Mouse (Mus musculus): ENCODE measurements around the gene Dhrs3.

Gene Dhrs3

DNA sequence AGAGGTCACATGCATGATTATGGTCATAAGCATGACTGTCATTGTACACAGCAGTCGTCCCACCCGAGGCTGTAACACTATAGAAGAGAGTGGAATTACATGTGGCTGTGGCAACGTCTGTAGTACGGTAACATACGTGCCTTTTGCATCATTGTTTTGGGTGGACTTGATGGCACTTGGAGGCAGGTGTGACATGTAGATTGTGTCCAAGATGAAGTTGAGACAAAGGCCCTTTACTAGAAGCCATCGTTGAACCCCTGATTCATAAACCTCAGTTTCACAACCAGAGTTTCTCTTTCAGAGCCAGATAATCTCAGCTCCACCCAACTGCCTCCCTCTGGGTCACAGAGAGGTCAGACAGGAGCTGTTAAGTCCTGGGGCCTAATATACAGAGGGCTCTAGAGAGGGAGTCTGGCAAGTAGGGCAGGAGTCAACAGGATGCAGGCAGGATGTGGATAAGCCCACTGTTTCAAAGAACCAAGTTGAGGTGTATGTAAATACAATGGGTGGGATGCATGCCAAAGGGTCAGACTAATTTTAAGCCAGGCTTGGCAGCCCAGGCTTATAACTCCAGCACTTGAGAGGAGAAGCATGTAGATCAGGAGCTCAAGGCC, 5.5 kb downstream of the Dhrs3 start:
- DNase-seq (ENCODE audit: low spot score) = no peak

DNA sequence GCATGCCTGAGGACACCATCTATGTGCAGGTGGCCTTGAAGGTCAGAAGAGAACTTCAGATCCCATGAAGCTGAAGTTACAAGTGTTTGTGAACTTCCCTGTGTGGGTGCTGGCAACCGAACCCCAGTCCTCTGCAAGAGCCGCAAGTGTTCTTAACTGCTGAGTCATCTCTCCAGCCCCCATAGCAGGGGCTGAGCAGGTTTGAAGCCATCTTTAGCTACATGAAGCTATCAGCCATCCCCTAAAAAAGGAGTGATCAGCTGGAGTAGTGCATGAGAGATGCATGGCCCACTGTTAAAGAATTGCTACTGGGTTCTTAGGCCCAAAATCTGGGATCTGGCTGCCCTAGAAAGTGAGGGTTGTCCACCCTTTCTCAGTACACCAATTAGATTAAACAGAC, 6.1 kb downstream of the Dhrs3 start:
- DNase-seq (ENCODE audit: low spot score) = no peak

DNA sequence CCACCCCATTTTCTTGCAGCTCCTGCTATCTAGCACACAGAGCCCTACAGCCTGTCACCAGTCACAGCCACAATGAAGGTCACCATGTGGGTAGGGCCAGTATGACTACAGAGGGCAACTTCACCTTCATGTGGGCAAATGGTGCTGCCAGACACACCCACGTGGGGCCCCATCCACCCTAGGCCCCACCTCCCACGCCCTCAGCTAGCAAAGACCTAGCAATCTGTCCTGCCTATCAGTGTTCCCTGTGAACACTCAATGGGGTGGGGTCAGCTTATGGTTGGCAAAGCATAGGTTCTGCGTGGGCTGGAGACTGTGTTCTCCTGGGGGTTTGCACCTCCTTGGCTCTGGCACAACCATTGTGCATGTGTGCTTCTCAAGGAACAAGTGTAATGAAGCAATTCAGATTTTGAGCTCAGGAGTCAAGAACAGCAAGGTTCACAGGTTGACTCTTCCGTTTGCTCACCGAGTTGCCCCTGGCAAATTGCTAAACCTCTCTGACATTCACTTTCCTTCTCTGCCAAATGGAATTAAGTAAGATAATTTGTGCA, 9.0 kb downstream of the Dhrs3 start:
- peak; percentile 66 for DNase-seq (ENCODE audit: low spot score)

DNA sequence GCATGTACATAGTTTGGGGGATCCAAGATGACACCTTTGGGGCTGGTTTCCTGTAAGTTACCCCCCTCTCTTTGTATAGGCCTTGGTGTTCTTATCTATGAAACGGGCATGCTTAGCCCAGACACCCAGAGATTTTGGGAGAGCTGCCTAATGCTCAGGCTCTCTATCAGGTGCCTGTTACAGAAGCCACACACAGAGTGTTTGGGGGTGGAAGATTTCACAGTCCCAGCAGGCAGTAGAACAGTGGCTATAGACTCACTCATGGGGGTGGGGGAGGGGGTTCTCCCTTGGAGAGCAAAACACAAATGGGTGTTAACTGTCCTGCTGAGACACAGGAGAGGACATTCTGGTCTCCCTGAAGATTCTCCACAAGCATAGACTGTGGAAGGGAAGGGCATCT, 10.5 kb downstream of the Dhrs3 start:
- DNase-seq (ENCODE audit: low spot score) = no peak

DNA sequence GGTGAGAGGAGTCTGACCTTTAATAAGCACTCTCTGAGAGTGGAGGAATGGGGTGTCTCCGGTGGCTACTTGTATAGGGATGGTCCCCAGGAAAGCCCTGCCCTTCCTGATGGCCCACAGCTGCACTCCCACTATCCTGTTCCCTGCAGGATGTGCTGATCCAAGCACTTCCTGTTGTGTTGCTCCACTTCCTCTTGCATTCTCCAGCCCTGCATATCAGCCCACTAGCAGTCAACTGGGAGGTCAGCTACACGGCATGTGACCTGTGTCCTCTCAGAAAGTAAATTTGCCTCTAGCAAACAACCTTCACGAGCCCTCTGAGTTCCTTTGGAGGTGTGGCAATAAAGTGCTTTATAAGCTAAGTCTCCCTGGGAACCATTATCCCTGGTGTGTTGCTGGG, 11.3 kb downstream of the Dhrs3 start:
- no peak for DNase-seq (ENCODE audit: low spot score)

DNA sequence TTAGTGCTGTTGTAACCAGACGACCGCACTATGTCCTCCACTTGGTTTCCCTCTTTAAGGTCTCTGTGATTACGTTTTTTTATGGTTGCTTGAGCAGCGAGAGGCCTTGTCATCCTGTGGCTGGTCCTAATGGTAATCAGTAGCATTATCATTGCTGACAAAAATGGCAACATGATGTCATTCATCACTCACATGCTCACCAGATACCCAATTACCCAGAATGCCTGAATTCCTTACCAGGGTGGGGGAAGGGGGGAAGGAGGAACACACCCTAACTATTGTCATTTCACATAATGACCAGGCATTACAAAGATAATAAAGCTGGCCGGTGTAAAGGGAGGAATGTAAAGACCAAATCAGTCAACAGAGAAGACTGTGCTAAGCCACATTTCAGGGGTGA, 12.5 kb downstream of the Dhrs3 start:
- no peak for DNase-seq (ENCODE audit: low spot score)

DNA sequence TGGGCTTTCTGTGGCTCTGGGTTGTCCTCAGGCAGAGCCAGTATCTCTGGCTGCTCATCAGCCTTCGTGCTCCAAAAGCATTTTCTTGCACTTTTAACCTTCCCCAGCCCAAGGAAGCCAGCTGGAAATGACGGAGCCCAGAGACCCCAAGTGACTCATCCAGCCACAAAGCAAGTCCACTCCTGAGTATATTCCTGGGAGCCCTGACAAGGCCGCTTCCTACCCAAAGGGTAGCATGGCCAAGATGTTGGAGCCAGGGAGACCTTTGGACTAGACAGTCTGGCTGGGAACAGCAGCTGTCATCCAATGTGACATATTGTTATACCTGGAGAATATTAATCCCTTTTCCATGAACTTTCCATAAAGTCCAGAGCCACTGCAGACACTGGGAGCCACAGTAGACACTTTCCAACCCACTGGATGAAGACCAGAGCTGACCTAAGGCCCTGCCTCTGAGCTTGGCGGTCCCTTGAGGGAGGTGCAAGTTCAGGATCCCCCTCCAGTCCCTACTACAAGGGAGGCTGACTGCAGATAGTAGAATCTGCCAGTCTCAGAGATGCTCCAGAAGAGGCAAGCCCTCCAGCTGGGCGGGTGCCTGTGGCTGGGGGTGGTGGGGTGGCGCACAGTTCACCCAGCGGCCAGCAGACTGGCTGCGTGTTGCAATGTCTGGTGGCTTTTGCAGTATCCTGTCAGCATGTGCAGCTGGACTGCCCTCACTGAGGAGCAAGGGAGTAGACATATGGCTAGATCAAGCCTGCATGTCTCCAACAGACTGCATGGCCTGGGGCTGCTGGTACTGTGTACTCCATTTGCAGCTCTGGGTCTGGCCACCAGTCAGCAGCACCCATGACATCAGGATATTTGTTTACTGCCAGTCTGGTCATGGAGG, 13.6 kb downstream of the Dhrs3 start:
- DNase-seq (ENCODE audit: low spot score) = peak; percentile 57

DNA sequence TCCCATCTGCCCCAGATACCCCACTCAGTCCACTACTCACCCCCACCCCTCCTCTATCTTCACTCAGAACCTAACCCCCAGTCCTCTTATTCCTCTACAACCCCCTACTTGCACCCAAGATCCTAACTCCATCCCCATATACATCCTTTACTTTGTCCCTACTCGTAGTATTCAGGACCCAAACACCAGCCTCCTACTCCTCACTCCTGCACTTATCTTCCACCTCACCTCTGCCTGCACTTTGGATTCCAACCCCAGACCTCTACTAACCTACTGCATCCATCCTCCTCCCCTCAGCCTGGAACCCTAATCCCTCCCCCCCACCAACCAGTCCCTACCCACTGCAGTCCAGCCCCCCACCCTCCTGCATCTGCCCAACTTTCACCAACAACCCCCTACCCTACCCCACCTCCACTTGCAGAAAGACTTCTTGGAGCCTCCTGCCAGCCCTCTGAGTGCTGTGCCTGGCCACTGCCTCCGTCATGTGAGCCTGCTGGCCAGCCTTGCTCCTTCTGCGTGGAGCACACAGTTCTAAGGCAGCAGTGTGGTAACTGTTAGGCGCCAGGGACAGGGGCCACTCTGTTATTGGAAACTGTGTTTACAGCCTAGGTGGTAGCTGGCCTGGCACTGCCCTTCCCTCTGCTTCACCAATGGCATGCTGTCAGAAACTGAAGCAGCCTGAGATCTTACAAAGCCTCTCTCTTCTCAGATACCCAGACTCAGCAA, 14.5 kb downstream of the Dhrs3 start:
- DNase-seq (ENCODE audit: low spot score) = no peak

DNA sequence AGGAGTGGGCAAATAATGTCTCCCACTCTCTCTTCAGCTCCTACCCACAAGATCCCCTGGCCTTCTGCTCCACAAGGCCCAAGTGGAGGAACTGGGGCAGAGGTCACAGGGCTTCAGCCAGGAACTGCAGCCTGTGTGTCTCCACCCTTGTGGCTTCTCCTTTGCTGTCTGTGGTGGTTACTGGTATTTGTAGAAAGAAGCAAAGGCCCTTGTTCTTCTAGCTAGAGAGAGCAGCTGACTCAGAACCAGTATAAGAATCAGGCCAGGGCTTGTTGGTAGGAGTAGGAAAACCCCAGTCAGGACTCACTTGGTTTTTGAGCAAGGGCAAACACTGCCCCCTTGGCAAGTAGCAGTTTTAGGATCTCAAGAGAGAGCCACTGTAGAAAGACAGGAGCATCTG, 16.2 kb downstream of the Dhrs3 start:
- DNase-seq (ENCODE audit: low spot score) = peak; percentile 50

DNA sequence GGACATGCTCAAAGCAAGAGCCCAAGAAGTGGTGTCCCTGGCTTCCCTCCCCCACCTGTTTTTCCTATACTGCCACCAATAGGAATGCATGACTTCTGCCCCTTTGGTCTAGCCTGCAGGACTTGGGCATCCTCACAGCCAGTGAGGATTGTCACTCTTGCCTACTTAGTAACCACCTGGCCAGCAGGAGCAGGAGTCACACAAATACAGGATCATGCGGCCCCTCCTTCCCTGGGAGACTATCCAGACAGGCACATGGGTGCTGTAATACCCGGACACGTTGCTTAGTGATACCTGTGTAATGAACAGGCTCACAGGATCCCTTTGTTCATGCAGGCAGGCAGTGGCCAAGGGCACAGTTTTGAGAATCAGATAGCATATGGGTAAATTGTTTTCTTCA, 17.7 kb downstream of the Dhrs3 start:
- DNase-seq (ENCODE audit: low spot score) = no peak

DNA sequence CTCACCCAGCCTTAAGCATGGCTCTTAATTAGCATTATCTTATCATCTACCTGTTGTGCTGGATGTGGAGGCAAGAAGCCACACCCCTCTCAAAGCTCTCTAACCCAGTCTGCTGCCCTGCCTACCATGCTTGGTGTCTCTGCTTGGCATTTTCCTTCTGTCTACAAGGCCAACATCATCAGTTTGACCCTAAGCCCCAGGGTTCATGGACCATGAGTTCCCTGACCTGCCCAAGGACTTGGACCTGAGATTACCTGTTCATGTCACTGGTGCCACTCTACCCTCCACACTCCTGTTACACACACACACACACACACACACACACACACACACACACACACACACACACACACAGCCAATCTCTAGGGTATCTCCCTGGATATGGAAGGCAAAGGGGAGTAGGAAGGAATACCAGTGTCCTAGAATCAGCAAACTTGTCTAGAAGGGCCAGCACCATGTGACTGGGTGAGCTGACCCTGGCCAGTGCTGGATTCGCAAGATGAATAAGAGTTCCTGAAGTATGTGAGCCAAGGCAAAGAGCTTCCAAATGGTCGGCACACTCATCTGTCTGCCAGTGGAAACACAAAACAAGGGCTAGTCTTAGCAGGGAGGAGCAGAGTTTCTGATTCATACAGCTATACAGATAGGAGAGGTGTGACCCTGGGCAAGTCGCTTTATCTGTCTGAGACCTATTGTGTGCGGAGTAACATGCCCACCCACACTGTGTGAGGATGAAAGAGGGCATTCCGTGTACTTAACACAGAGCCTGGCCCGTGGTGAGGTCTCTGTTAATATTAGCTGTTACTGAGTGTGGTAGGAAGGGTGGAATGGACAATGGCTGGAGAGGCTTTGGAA, 20.9 kb downstream of the Dhrs3 start:
- no peak for DNase-seq (ENCODE audit: low spot score)

DNA sequence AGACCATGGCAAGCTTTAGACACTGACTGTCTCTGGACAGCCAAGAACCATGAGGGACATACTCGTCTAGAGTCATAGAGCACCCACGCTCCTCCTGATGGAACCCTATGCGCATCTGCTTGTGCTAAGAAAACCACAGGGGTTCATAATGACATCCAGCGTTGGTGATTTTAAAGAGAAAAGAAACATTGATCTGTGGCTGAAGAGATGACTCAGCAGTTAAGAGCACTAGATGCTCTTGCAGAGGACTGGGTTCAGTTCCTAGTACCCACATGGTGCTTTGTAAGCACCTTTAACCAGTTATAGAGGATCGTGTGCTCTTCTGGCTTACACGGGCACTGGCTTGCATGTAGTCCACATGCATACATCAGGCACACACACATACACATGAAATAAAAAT, 23.9 kb downstream of the Dhrs3 start:
- no peak for DNase-seq (ENCODE audit: low spot score)

DNA sequence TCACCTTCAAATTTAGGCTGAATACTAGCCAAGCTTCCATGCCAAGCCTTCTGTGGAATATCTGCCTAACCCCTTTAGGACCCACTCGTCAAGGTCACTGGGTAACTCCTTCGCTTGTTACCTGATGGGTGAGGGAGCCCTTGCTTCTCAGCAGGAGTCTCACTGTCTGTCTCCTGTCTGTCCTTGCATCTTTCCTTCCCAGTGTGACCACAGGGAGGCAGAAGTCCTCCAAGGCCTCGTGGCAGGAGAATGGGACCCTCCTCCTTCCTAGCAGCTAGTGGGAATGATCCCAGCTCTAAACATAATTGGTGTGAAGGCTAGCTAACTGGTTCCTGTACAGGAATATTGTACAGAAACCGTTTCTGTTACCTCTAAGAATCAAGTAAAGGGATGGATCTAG, 24.5 kb downstream of the Dhrs3 start:
- DNase-seq (ENCODE audit: low spot score) = no peak

DNA sequence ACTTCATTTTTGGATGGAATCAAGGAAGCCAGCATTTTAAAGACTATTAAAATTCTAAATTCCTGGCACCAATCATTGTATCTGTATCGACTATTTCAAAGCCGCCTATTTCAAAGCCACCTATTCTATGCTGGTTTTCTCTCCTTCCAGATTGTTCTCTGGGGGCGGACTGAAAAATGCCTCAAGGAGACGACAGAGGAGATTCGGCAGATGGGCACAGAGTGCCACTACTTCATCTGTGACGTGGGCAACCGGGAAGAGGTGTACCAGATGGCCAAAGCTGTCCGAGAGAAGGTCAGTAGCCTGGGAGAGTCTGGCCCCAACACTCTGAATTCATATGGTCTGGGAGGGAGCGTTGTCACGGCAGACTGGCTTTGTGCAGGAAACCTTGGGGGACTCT, 25.9 kb downstream of the Dhrs3 start:
- DNase-seq (ENCODE audit: low spot score) = no peak

DNA sequence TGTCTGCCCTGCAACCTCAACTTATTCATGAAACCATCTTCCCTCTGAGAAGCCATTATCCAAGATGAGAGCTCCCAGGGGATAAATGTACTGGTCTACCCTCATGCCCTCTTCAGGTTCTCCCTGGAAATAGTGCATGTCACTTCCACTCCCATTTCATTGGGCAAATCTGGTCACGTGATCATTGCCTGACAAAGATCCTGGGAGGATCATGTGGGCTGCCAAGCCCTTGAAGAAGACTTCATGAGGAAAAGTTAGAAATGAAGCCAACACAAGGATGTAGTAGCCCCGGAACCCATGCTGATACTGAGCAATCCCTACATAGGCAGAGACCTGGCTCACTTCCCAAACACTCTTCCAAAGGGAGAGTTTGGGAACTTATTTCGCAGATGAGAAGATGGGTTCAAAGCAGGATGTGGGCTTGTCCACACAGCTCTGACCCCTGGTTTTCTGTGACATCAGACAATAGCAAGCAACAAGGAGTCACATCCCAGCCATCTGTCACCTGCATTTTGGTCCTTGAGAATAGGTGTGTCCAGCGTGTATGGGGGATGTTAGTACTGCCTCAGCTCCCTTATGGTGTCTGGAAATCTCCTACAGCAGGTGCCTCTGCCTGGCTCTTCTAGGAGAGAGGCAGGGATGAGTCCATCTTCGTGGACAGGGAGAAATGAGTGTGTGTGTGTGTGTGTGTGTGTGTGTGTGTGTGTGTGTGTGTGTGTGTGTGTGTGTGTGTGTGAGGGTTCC, 36.2 kb downstream of the Dhrs3 start:
- DNase-seq (ENCODE audit: low spot score) = peak; percentile 57

DNA sequence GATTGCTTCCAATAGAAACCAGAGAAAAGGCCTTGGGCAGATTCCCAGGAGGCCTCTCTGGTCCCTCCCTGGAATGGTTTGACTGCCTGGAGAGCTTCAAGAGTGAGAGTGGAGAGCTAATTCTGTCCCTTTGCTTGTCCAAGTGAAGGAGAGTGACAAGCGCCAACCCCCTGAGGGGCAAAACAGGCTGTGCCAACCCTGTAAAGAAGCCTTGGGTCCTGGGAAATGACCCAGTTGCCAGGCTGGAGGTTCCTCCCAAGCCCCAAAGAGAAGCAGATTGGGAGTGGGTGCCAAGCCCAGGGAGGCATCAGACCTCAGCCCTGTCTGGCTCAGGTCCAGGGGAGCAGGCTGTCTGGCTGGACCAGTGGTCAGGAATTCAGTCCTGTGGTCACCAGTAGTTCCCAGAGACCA, 37.2 kb downstream of the Dhrs3 start:
- DNase-seq (ENCODE audit: low spot score) = peak; percentile 97

DNA sequence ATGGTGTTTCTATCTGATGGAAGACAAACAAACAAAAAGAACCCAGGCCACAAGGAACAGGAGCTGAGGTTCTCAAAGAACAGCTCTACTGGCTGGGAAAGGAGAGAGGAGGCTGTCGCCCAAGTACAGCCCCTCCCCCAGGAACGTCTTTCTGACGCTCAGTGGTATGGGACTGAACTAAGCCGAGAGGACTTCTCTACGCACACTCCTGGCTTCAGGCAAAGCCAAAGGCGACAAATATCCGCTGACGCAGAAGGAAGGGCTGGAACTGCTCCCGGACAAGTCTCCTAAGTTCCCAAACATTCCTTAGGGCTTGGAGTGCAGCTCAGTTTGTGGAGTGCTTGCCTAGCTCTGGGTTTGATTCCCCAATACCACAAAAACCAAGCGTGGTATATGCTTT, 37.7 kb downstream of the Dhrs3 start:
- peak; percentile 95 for DNase-seq (ENCODE audit: low spot score)

DNA sequence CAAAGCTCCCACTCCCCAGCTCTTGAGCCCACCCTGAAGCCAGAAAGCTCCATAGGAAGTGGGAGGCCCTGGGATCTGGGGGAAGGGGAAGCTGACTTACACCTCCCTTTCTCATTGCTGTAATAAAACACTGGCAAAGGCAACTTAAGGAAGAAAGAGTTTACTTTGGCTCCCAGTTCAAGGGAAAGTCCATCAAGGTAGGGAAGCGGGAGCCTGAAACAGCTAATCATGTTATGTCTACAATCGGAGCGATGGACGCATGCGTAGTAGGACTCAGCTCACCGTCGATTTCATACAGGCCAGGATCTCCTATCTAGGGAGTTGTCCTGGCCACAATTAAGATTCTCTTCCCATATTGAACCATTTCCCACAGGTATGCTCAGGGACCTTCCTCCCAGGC, 38.5 kb downstream of the Dhrs3 start:
- DNase-seq (ENCODE audit: low spot score) = no peak

DNA sequence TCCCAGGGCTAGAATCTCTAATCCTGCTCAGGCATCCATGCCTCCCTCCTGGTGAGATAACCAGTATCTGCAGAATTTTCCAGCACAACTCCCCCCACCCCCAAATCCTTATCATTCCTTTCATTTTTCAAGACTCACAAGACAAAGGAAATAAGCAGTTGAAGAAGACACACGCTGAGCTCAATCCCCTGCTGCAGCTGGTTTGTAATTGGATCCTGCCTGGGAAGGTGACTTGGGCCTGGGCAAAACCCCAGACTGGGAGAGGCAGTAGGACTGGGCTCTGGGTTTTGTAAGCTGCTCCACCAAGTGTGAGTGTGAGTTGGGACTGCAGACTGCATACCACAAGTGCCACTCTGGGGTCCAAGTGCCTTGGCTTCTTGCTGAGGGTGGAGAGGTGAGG, 41.9 kb downstream of the Dhrs3 start:
- DNase-seq (ENCODE audit: low spot score) = no peak

DNA sequence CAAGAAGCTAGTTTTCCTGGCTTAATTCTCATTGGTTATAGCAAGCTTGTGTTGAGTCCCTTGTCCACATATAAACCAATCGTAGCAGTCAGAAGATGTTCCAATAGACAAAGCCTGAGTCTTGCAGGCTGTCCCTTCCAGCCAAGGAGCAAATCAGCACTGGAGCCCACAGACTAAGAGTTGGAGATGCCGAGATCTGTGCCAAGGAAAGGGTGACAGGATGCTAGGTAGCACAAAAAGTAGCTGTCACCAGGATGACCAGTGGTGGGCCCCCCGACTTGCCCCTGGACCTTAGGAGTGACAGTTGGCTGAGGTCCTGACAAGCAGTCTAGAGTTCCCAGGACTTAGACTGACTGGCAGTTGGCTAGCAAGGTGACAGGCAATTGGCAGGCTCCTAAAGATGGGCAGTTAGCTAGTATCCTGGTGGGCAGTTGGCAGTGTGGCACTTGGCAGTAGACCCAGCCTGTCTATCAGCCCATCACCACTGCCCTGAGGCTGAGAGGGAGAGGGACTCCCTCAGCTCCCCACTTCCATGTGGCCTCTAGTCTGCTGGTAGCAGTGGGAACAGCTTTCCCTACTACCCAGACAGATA, 44.0 kb downstream of the Dhrs3 start:
- DNase-seq (ENCODE audit: low spot score) = no peak
